ENCODE assay signal across 10 mouse cellular contexts in genomic region chr5:99348257-99348849, GRCm38 (mm10).
A peak's percentile ranks its signal among the peaks of the same experiment; 100 is the strongest.
DNase-seq lines count a peak whose midpoint lies in the region; ATAC-seq and TF ChIP-seq lines count a peak whose summit lies in the region.
"Had no signal": no experiment of that assay in that cellular context is flagged by ENCODE, and none has a peak within 500 bp of the region (broad histone marks: within the 10 kb centered on the region; RNA-seq: fewer than 3 reads in every experiment).

No protein-coding gene starts in this region.

- H3K27me3 ChIP-seq in lung, postnatal 0 days (replicated peaks; ENCODE audit: insufficient read depth, low read length) = no peaks in the 10 kb centered on the region

- no peak for TF ChIP-seq CTCF in lung, postnatal 0 days (IDR thresholded peaks at IDR 0.05)

- intact Hi-C loops in gastrocnemius, postnatal 36 days (cut with DNase I) = no loop called here

- peak; percentile 82 for ATAC-seq in cerebellum, adult (ENCODE audit: insufficient number of reproducible peaks, low FRiP score, low TSS enrichment)
- 0 out of 2 replicates have a peak, but pooled peaks have one; percentile 32 for ATAC-seq in lung, postnatal 0 days

- H3K9me3 ChIP-seq in lung, postnatal 0 days (ENCODE audit: low read length) = no peaks in the 10 kb centered on the region

- no peaks in the 10 kb centered on the region for H3K4me1 ChIP-seq in lung, postnatal 0 days (ENCODE audit: insufficient read depth, low read depth, low read length)

- no peak overlapping the region for H3K9ac ChIP-seq in lung, postnatal 0 days (replicated peaks; ENCODE audit: low read depth)
- H3K9ac ChIP-seq: liver, embryonic 14.5 days had no signal

- no peaks in the 10 kb centered on the region for H3K36me3 ChIP-seq in lung, postnatal 0 days (ENCODE audit: insufficient read depth, low read length)
- H3K36me3 ChIP-seq: G1E had no signal

- no peak overlapping the region for H3K4me2 ChIP-seq in lung, postnatal 0 days (replicated peaks; ENCODE audit: low read depth, low read length)

- H3K27ac ChIP-seq in lung, postnatal 0 days (ENCODE audit: low read length) = no peak overlapping the region
- H3K27ac ChIP-seq: liver, embryonic 14.5 days had no signal

- TF ChIP-seq EP300 in lung, postnatal 0 days (IDR thresholded peaks at IDR 0.05) = no peak

- DNase-seq in layer of hippocampus, adult 9-11 months = peak; percentile 19
- DNase-seq in layer of hippocampus, adult 9-10 months (ENCODE audit: low spot score) = no peak
- peak; percentile 54 to 74 for DNase-seq in gastrocnemius, postnatal 36 days
- DNase-seq in lung, postnatal 0 days (ENCODE audit: low spot score) = peak; percentile 39
- DNase-seq in spleen, adult 12 weeks (ENCODE audit: low spot score) = no peak
- no peak for DNase-seq in spleen, postnatal 4 days (ENCODE audit: low spot score in 2 of 2)
- no peak for DNase-seq in embryo, embryonic 11 days

- no peak overlapping the region for H3K4me3 ChIP-seq in lung, postnatal 0 days (ENCODE audit: low read depth, low read length)

- WGBS in lung, postnatal 0 days = 57% methylated on average over 8 of the region's 8 CpGs

Comparison
In these comparisons a context has a peak if more than half of its experiments do, and no peak if none do; other contexts are left out.
1. DNase-seq: peak in layer of hippocampus, adult 9-11 months (single experiment), gastrocnemius, postnatal 36 days (2 of 2) and lung, postnatal 0 days (single experiment); none in layer of hippocampus, adult 9-10 months (single experiment), spleen, adult 12 weeks (single experiment), spleen, postnatal 4 days (0 of 2) and embryo, embryonic 11 days (single experiment).